In the genomic region with DNA sequence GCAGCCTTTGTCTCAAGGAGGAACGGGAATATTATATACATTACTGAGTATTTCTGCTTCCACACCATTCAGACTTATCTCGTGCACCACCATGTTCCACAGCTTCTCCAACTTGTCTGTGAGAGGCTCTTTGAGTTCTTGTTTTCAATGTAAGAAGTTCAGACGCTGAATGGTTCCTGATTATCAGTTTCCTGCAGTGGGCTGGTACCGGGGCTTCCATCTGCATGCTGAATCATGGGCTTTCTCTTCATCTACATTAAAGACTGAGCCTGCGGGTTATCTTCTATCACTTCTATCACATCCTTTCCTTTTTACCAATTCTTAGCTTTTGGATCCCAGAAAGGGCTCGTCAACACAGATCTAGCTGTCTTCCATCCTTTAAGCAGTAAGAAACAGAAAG, we compare ENCODE assay signal across 33 mouse cellular contexts. TPM values are rescaled to one million over a fixed set of nuclear protein-coding genes. Genes with fewer than 3 reads are reported as not detected.
DNase-seq lines count a peak whose midpoint lies in the region; ATAC-seq lines count a peak whose summit lies in the region.
"Had no signal": no experiment of that assay in that cellular context is flagged by ENCODE, and none has a peak within 500 bp of the region (broad histone marks: within the 10 kb centered on the region; RNA-seq: fewer than 3 reads in every experiment).

No protein-coding gene starts in this region.

- peaks cover 17% of the 10 kb centered on the region for H3K36me3 ChIP-seq in megakaryocyte, embryonic 14.5 days (replicated peaks; ENCODE audit: low read length)
- H3K36me3 ChIP-seq in liver, embryonic 16.5 days (ENCODE audit: control insufficient read depth, insufficient read depth) = no peaks in the 10 kb centered on the region
- H3K36me3 ChIP-seq: forebrain, embryonic 12.5 days; heart, embryonic 15.5 days; intestine, embryonic 15.5 days; limb, embryonic 13.5 days; midbrain, embryonic 10.5 days; neural tube, embryonic 13.5 days had no signal

- H3K4me1 ChIP-seq in megakaryocyte, embryonic 14.5 days = peaks cover 39% of the 10 kb centered on the region
- peaks cover 28% of the 10 kb centered on the region for H3K4me1 ChIP-seq in liver, embryonic 16.5 days (ENCODE audit: control insufficient read depth, low read depth, low read length)
- H3K4me1 ChIP-seq: forebrain, embryonic 12.5 days; heart, embryonic 15.5 days; intestine, embryonic 15.5 days; midbrain, embryonic 10.5 days; neural tube, embryonic 13.5 days had no signal

- peaks cover 16% of the 10 kb centered on the region for H3K9me3 ChIP-seq in megakaryocyte, embryonic 14.5 days
- H3K9me3 ChIP-seq in liver, embryonic 16.5 days (replicated peaks; ENCODE audit: control insufficient read depth, low read length) = peaks cover 6% of the 10 kb centered on the region; the same call in 1 of the 2 replicates
- H3K9me3 ChIP-seq: forebrain, embryonic 12.5 days; heart, embryonic 15.5 days; intestine, embryonic 15.5 days; limb, embryonic 13.5 days; midbrain, embryonic 10.5 days; neural tube, embryonic 13.5 days had no signal

- no peaks in the 10 kb centered on the region for H3K27me3 ChIP-seq in megakaryocyte, embryonic 14.5 days (replicated peaks)
- no peaks in the 10 kb centered on the region for H3K27me3 ChIP-seq in liver, embryonic 16.5 days (ENCODE audit: control insufficient read depth, insufficient read depth, low read depth, low read length)
- H3K27me3 ChIP-seq: forebrain, embryonic 12.5 days; heart, embryonic 15.5 days; intestine, embryonic 15.5 days; limb, embryonic 13.5 days; neural tube, embryonic 13.5 days had no signal

- peak overlapping the region; percentile 40 for H3K4me2 ChIP-seq in liver, embryonic 16.5 days (ENCODE audit: low read depth, low read length)
- H3K4me2 ChIP-seq: forebrain, embryonic 12.5 days; heart, embryonic 15.5 days; intestine, embryonic 15.5 days; limb, embryonic 13.5 days; lung, embryonic 14.5 days; neural tube, embryonic 13.5 days had no signal

- peak overlapping the region; percentile 60 for H3K4me3 ChIP-seq in megakaryocyte, embryonic 14.5 days (replicated peaks)
- no peak overlapping the region for H3K4me3 ChIP-seq in liver, embryonic 16.5 days (ENCODE audit: low read depth, low read length)
- H3K4me3 ChIP-seq: forebrain, embryonic 12.5 days; heart, embryonic 15.5 days; intestine, embryonic 15.5 days; limb, embryonic 13.5 days; midbrain, embryonic 10.5 days; myocyte; neural tube, embryonic 13.5 days had no signal

- WGBS in liver, embryonic 16.5 days (ENCODE audit: insufficient replicate concordance) = 16% methylated on average over 6 of the region's 6 CpGs

- H3K9ac ChIP-seq in liver, embryonic 16.5 days (ENCODE audit: low read depth, low read length) = peak overlapping the region; percentile 45
- H3K9ac ChIP-seq: forebrain, embryonic 12.5 days; heart, embryonic 15.5 days; intestine, embryonic 15.5 days; limb, embryonic 13.5 days; lung, embryonic 14.5 days; neural tube, embryonic 13.5 days had no signal

- peak overlapping the region; percentile 82 for H3K27ac ChIP-seq in liver, embryonic 16.5 days (ENCODE audit: low read length)
- H3K27ac ChIP-seq: forebrain, embryonic 12.5 days; heart, embryonic 15.5 days; intestine, embryonic 15.5 days; limb, embryonic 13.5 days; midbrain, embryonic 10.5 days; neural tube, embryonic 13.5 days had no signal

- peak; percentile 68 for DNase-seq in liver
- no peak for DNase-seq in urinary bladder, postnatal 4 days (ENCODE audit: low spot score in 2 of 2)
- DNase-seq in adrenal gland, postnatal 14 days = no peak
- DNase-seq: adrenal gland, postnatal 10 days; cerebellum, adult 9-11 months; gastrocnemius, postnatal 25 days; heart, postnatal 4 days; kidney, adult 8-10 months; kidney, postnatal 14 days; lung, embryonic 14.5 days; thymus, postnatal 14 days had no signal

- no peak for ATAC-seq in megakaryocyte, adult 5-6 weeks (ENCODE audit: poor library complexity, severe bottlenecking)
- ATAC-seq in liver, embryonic 16.5 days (ENCODE audit: low read depth) = peak; percentile 73
- no peak for ATAC-seq in activated CD4-positive, CD25-positive, alpha-beta regulatory T cell, adult 4 months
- ATAC-seq: hindbrain, embryonic 16.5 days; intestine, embryonic 15.5 days; midbrain, embryonic 16.5 days had no signal

RNA-seq across cellular contexts. Expression of gene Ghrhr, which starts 5.3 kb away (rescaled TPM):
- polyA plus RNA-seq in megakaryocyte, embryonic 14.5 days (2012; ENCODE audit: insufficient read depth, low replicate concordance) = not detected in 2 replicates
- not detected in 2 replicates for total RNA-seq in megakaryocyte, adult 5-6 weeks (2015)
- total RNA-seq in megakaryocyte, adult 5-6 weeks (2017) = not detected in 2 replicates
- polyA plus RNA-seq in liver, embryonic 16.5 days (2015; fragmentation: Nextera tagmentation; extraction: Ambion mirVana) = not detected in 2 replicates
- polyA plus RNA-seq in activated CD4-positive, CD25-positive, alpha-beta regulatory T cell, adult 4 months (2017; shearing (Covaris generic)) = not detected
- not detected in 2 replicates for total RNA-seq in adrenal gland, postnatal 14 days (2021)
- total RNA-seq: adrenal gland, postnatal 10 days; ES-E14; gastrocnemius, postnatal 25 days; heart, adult 8-10 months; heart, postnatal 4 days; layer of hippocampus, adult 18-20 months; layer of hippocampus, postnatal 25 days; left cerebral cortex, postnatal 14 days had no signal
- polyA plus RNA-seq: brain, embryonic 14.5 days; embryonic facial prominence, embryonic 11.5 days; forebrain, embryonic 12.5 days; heart, embryonic 15.5 days; hindbrain, embryonic 16.5 days; limb, embryonic 13.5 days; lung, embryonic 14.5 days; midbrain, embryonic 10.5 days; midbrain, embryonic 16.5 days; myocyte; neural tube, embryonic 13.5 days; spleen, adult 2 months; testis, adult 2 months had no signal

RNA-seq across cellular contexts. Expression of gene Aqp1, which starts 34.6 kb away (rescaled TPM):
- polyA plus RNA-seq in megakaryocyte, embryonic 14.5 days (2012; ENCODE audit: insufficient read depth, low replicate concordance) = 2.1 and 4.6 TPM in 2 replicates
- total RNA-seq in megakaryocyte, adult 5-6 weeks (2015) = 3.6 and 7.2 TPM in 2 replicates
- 5.4 and 14.4 TPM in 2 replicates for total RNA-seq in megakaryocyte, adult 5-6 weeks (2017)
- polyA plus RNA-seq in liver, embryonic 16.5 days (2015; fragmentation: Nextera tagmentation; extraction: Ambion mirVana) = 75.9 and 78.9 TPM in 2 replicates
- under 1 TPM in 1 of 2 experiments, not detected in 1; 0.18 TPM for polyA plus RNA-seq in activated CD4-positive, CD25-positive, alpha-beta regulatory T cell, adult 4 months (2017; shearing (Covaris generic))
- 265 and 326 TPM in 2 replicates for total RNA-seq in adrenal gland, postnatal 14 days (2021)

Comparison
In these comparisons a context has a peak if more than half of its experiments do, and no peak if none do; other contexts are left out.
1. RNA of gene Aqp1, which starts 34.6 kb away (polyA plus RNA-seq): 75.9 to 78.9 TPM in liver, embryonic 16.5 days; 2.1 to 4.6 TPM in megakaryocyte, embryonic 14.5 days and 0.18 TPM in activated CD4-positive, CD25-positive, alpha-beta regulatory T cell, adult 4 months; every median in the first group is over 10 times any median in the second.